Comparison of ENCODE assay signal across 18 mouse cellular contexts in genomic region chr5:100760049-100760663, GRCm38 (mm10). TPM values are rescaled to one million over a fixed set of nuclear protein-coding genes. Genes with fewer than 3 reads are reported as not detected.
DNase-seq lines count a peak whose midpoint lies in the region; ATAC-seq and TF ChIP-seq lines count a peak whose summit lies in the region.
"Had no signal": no experiment of that assay in that cellular context is flagged by ENCODE, and none has a peak within 500 bp of the region (broad histone marks: within the 10 kb centered on the region; RNA-seq: fewer than 3 reads in every experiment).

No protein-coding gene starts in this region.

- no peak overlapping the region for H3K9ac ChIP-seq in intestine, embryonic 15.5 days
- H3K9ac ChIP-seq in stomach, postnatal 0 days (ENCODE audit: low read length) = no peak overlapping the region
- H3K9ac ChIP-seq: embryonic facial prominence, embryonic 12.5 days; forebrain, postnatal 0 days; heart, embryonic 12.5 days; hindbrain, embryonic 12.5 days had no signal

- TF ChIP-seq CTCF in stomach, postnatal 0 days (IDR thresholded peaks at IDR 0.05; ENCODE audit: low read depth) = no peak

- peak; percentile 36 for DNase-seq in heart, adult 11 months
- no peak for DNase-seq in heart, postnatal 36 days
- peak; percentile 14 for DNase-seq in retina, postnatal 1 day
- no peak for DNase-seq in retina, embryonic 14.5 days (ENCODE audit: low spot score)
- DNase-seq in stomach, postnatal 0 days (ENCODE audit: low spot score) = peak; percentile 33
- DNase-seq in layer of hippocampus, postnatal 25 days (ENCODE audit: extremely low spot score in 1 of 2, low spot score in 1 of 2) = no peak
- no peak for DNase-seq in right cerebral cortex, adult 18-20 months
- DNase-seq: adrenal gland, postnatal 10 days; cerebellum, adult 11-12 months; cerebellum, adult 9-10 months; cerebellum, postnatal 25 days; forebrain, postnatal 0 days; gastrocnemius, postnatal 14 days had no signal

- H3K27ac ChIP-seq in intestine, embryonic 15.5 days = no peak overlapping the region
- H3K27ac ChIP-seq in stomach, postnatal 0 days (replicated peaks) = no peak overlapping the region
- H3K27ac ChIP-seq: embryonic facial prominence, embryonic 12.5 days; hindbrain, embryonic 12.5 days had no signal

- no peaks in the 10 kb centered on the region for H3K9me3 ChIP-seq in intestine, embryonic 15.5 days
- H3K9me3 ChIP-seq in stomach, postnatal 0 days (ENCODE audit: control insufficient read depth, low read length) = no peaks in the 10 kb centered on the region
- H3K9me3 ChIP-seq: embryonic facial prominence, embryonic 12.5 days; hindbrain, embryonic 12.5 days had no signal

- no peak for TF ChIP-seq EP300 in stomach, postnatal 0 days (optimal IDR thresholded peaks at IDR 0.05)

- no peaks in the 10 kb centered on the region for H3K4me1 ChIP-seq in intestine, embryonic 15.5 days (replicated peaks)
- no peaks in the 10 kb centered on the region for H3K4me1 ChIP-seq in stomach, postnatal 0 days (replicated peaks; ENCODE audit: control insufficient read depth, insufficient read depth)
- H3K4me1 ChIP-seq: embryonic facial prominence, embryonic 12.5 days; heart, embryonic 12.5 days; hindbrain, embryonic 12.5 days had no signal

- 75% methylated on average over 10 of the region's 10 CpGs for WGBS in intestine, embryonic 15.5 days
- 69% methylated on average over 10 of the region's 10 CpGs for WGBS in stomach, postnatal 0 days

- H3K4me2 ChIP-seq in intestine, embryonic 15.5 days (replicated peaks) = no peak overlapping the region
- H3K4me2 ChIP-seq in stomach, postnatal 0 days (replicated peaks; ENCODE audit: low read depth) = no peak overlapping the region
- H3K4me2 ChIP-seq: embryonic facial prominence, embryonic 12.5 days; heart, embryonic 12.5 days; hindbrain, embryonic 12.5 days had no signal

- ATAC-seq in intestine, embryonic 15.5 days = peak; percentile 36; the same call in 1 of the 2 replicates
- ATAC-seq in stomach, postnatal 0 days (ENCODE audit: low FRiP score, low TSS enrichment) = peak; percentile 93
- ATAC-seq: forebrain, postnatal 0 days had no signal

- intact Hi-C loops in heart, postnatal 36 days (cut with DNase I) = no loop called here

- no peak overlapping the region for H3K4me3 ChIP-seq in intestine, embryonic 15.5 days (replicated peaks)
- no peak overlapping the region for H3K4me3 ChIP-seq in stomach, postnatal 0 days (ENCODE audit: low read depth, low read length)
- H3K4me3 ChIP-seq: embryonic facial prominence, embryonic 12.5 days; heart, embryonic 12.5 days; hindbrain, embryonic 12.5 days had no signal

- no peaks in the 10 kb centered on the region for H3K27me3 ChIP-seq in intestine, embryonic 15.5 days (replicated peaks)
- no peaks in the 10 kb centered on the region for H3K27me3 ChIP-seq in stomach, postnatal 0 days (ENCODE audit: control insufficient read depth, insufficient read depth, low read length)
- H3K27me3 ChIP-seq: embryonic facial prominence, embryonic 12.5 days; heart, embryonic 12.5 days; hindbrain, embryonic 12.5 days had no signal

- 0 out of 2 replicates have a peak, but pooled peaks cover 9% of the 10 kb centered on the region for H3K36me3 ChIP-seq in intestine, embryonic 15.5 days
- 0 out of 2 replicates have a peak, but pooled peaks cover 8% of the 10 kb centered on the region for H3K36me3 ChIP-seq in stomach, postnatal 0 days (ENCODE audit: control insufficient read depth, insufficient read depth, low read length)

RNA-seq across cellular contexts. Expression of gene Helq, which starts 38.2 kb away (rescaled TPM):
- total RNA-seq in heart, postnatal 36 days (2021) = 1 to 10 TPM; 2.1 to 3.6 TPM
- polyA plus RNA-seq in intestine, embryonic 15.5 days (2015; fragmentation: Nextera tagmentation; extraction: Ambion mirVana) = 13.6 and 16.2 TPM in 2 replicates
- 5.4 and 6.3 TPM in 2 replicates for polyA plus RNA-seq in stomach, postnatal 0 days (2015; fragmentation: Nextera tagmentation; extraction: Ambion mirVana)
- 10 to 100 TPM; 16.8 to 17.9 TPM for total RNA-seq in layer of hippocampus, postnatal 25 days (2021)

RNA-seq across cellular contexts. Expression of gene Mrps18c, which starts 38.3 kb away (rescaled TPM):
- total RNA-seq in heart, postnatal 36 days (2021) = 10 to 100 TPM; 81.3 to 84.8 TPM
- polyA plus RNA-seq in intestine, embryonic 15.5 days (2015; fragmentation: Nextera tagmentation; extraction: Ambion mirVana) = 169 and 172 TPM in 2 replicates
- polyA plus RNA-seq in stomach, postnatal 0 days (2015; fragmentation: Nextera tagmentation; extraction: Ambion mirVana) = 185 and 186 TPM in 2 replicates
- 10 to 100 TPM; 52.5 to 61.8 TPM for total RNA-seq in layer of hippocampus, postnatal 25 days (2021)

RNA-seq across cellular contexts. Expression of gene Hpse, which starts 40.6 kb away (rescaled TPM):
- total RNA-seq in heart, postnatal 36 days (2021) = 1 to 10 TPM in 1 of 2 experiments, under 1 TPM in 1; 0.97 to 1.3 TPM
- polyA plus RNA-seq in intestine, embryonic 15.5 days (2015; fragmentation: Nextera tagmentation; extraction: Ambion mirVana) = 3.6 and 3.9 TPM in 2 replicates
- 17.3 and 17.6 TPM in 2 replicates for polyA plus RNA-seq in stomach, postnatal 0 days (2015; fragmentation: Nextera tagmentation; extraction: Ambion mirVana)
- under 1 TPM; 0.49 to 0.52 TPM for total RNA-seq in layer of hippocampus, postnatal 25 days (2021)
- total RNA-seq: G1E had no signal
- polyA plus RNA-seq: G1E had no signal

Comparison
In these comparisons a context has a peak if more than half of its experiments do, and no peak if none do; other contexts are left out.
1. DNase-seq: peak in heart, adult 11 months (single experiment), retina, postnatal 1 day (single experiment) and stomach, postnatal 0 days (single experiment); none in heart, postnatal 36 days (0 of 2), retina, embryonic 14.5 days (single experiment), layer of hippocampus, postnatal 25 days (0 of 2) and right cerebral cortex, adult 18-20 months (single experiment).